Mouse (Mus musculus) macrophage (primary cell): ENCODE results near the gene Ptcd2. TPM values are rescaled to one million over a fixed set of nuclear protein-coding genes. Genes with fewer than 3 reads are reported as not detected.

Experiments
- H3K27ac ChIP-seq: fragments of 350-480 bp; formaldehyde crosslinking; 2 replicates; pipeline ENCODE4 v1.9.0; 2021
- H3K36me3 ChIP-seq: fragments of 350-480 bp; formaldehyde crosslinking; 2 replicates; pipeline ENCODE4 v1.9.0; 2021; ENCODE audit errors: inconsistent target
- H3K4me3 ChIP-seq: fragments of 350-480 bp; formaldehyde crosslinking; 2 replicates; pipeline ENCODE4 v1.9.0; 2021; ENCODE audit errors: inconsistent target
- H3K79me2 ChIP-seq: fragments of 350-480 bp; formaldehyde crosslinking; 2 replicates; pipeline ENCODE4 v1.9.0; 2021; ENCODE audit errors: inconsistent target
- WGBS: methylation state at CpG from one replicate; pipeline ENCODE4 v1.1.7; 2026; ENCODE audit warnings: inconsistent platforms; ENCODE audit not compliant: missing documents; 5-methylcytosine and 5-hydroxymethylcytosine counted together
- polyA plus RNA-seq: library from polyadenylated mRNA; stranded (reverse); fragments of 250-400 nt; gene quantifications from 3 replicates; pipeline ENCODE4 v1.2.4, GENCODE M21; 2018; ENCODE audit warnings: inconsistent platforms

Gene Ptcd2
- polyA plus RNA-seq, 1 experiment from 2014 or later, result 27.2 TPM

- H3K4me3 ChIP-seq, result no peak overlapping the region
- 95% methylated on average over 12 of the region's 12 CpGs for WGBS
- no peaks in the 10 kb centered on the region for H3K79me2 ChIP-seq
- no peak overlapping the region for H3K27ac ChIP-seq
- H3K36me3 ChIP-seq, result no peaks in the 10 kb centered on the region
These were observed 24.6 kb upstream of the Ptcd2 start for GRCm38 (mm10) chr13:99369103-99369502.

- no peak overlapping the region for H3K4me3 ChIP-seq
- H3K79me2 ChIP-seq, result no peaks in the 10 kb centered on the region
- no peak overlapping the region for H3K27ac ChIP-seq
- no peaks in the 10 kb centered on the region for H3K36me3 ChIP-seq
- whole genome bisulfite sequencing, result 93% methylated on average over 8 of the region's 12 CpGs
These were observed 23.2 kb upstream of the Ptcd2 start for GRCm38 (mm10) chr13:99367554-99368174.

GRCm38 (mm10) chr13:99366422-99367175 lies 22.1 kb upstream of the Ptcd2 start:
- no peak overlapping the region for H3K4me3 ChIP-seq
- no peaks in the 10 kb centered on the region for H3K36me3 ChIP-seq
- H3K27ac ChIP-seq, result no peak overlapping the region
- WGBS, result 96% methylated on average over 5 of the region's 5 CpGs
- H3K79me2 ChIP-seq, result no peaks in the 10 kb centered on the region

GRCm38 (mm10) chr13:99363866-99364265 lies 19.4 kb upstream of the Ptcd2 start:
- 95% methylated on average over 4 of the region's 4 CpGs for WGBS

GRCm38 (mm10) chr13:99358921-99359320 lies 14.4 kb upstream of the Ptcd2 start:
- Histone ChIP-seq H3K79me2 (no peaks in the 10 kb centered on the region; the same call in 1 of the 2 replicates), H3K27ac (no peak overlapping the region), H3K36me3 (no peaks in the 10 kb centered on the region), H3K4me3 (no peak overlapping the region)
- WGBS, result 98% methylated on average over 9 of the region's 14 CpGs

More at GRCm38 (mm10) chr13:99363866-99364265, 19.4 kb upstream of the Ptcd2 start:
- Histone ChIP-seq H3K79me2 (no peaks in the 10 kb centered on the region), H3K36me3 (no peaks in the 10 kb centered on the region), H3K4me3 (no peak overlapping the region), H3K27ac (no peak overlapping the region)

- Histone ChIP-seq H3K36me3 (no peaks in the 10 kb centered on the region), H3K79me2 (no peaks in the 10 kb centered on the region; the same call in 1 of the 2 replicates), H3K27ac (no peak overlapping the region), H3K4me3 (no peak overlapping the region)
- 86% methylated on average over 9 of the region's 9 CpGs for WGBS
These were observed 12.1 kb upstream of the Ptcd2 start for GRCm38 (mm10) chr13:99356428-99357265.

GRCm38 (mm10) chr13:99355861-99356260 lies 11.4 kb upstream of the Ptcd2 start:
- H3K27ac ChIP-seq, result no peak overlapping the region
- no peak overlapping the region for H3K4me3 ChIP-seq
- H3K79me2 ChIP-seq, result no peaks in the 10 kb centered on the region; the same call in 1 of the 2 replicates
- H3K36me3 ChIP-seq, result no peaks in the 10 kb centered on the region; the same call in 1 of the 2 replicates
- WGBS, result 98% methylated on average over 7 of the region's 7 CpGs

- WGBS, result 93% methylated on average over 6 of the region's 6 CpGs
- H3K4me3 ChIP-seq, result no peak overlapping the region
- H3K36me3 ChIP-seq, result no peaks in the 10 kb centered on the region; the same call in 1 of the 2 replicates
- H3K27ac ChIP-seq, result no peak overlapping the region
- H3K79me2 ChIP-seq, result no peaks in the 10 kb centered on the region; the same call in 1 of the 2 replicates
These were observed 10.6 kb upstream of the Ptcd2 start for GRCm38 (mm10) chr13:99355072-99355471.

GRCm38 (mm10) chr13:99353490-99353851 lies 9.0 kb upstream of the Ptcd2 start:
- H3K36me3 ChIP-seq, result peaks cover 2% of the 10 kb centered on the region
- peak overlapping the region; percentile 60 for H3K27ac ChIP-seq
- 16% methylated on average over 7 of the region's 7 CpGs for WGBS
- peak overlapping the region; percentile 17; the same call in 1 of the 2 replicates for H3K4me3 ChIP-seq
- H3K79me2 ChIP-seq, result no peaks in the 10 kb centered on the region; the same call in 1 of the 2 replicates

- H3K36me3 ChIP-seq, result peaks cover 5% of the 10 kb centered on the region
- peak overlapping the region; percentile 60 for H3K27ac ChIP-seq
- H3K79me2 ChIP-seq, result no peaks in the 10 kb centered on the region; the same call in 1 of the 2 replicates
- WGBS, result 12% methylated on average over 28 of the region's 28 CpGs
- peak overlapping the region; percentile 17; the same call in 1 of the 2 replicates for H3K4me3 ChIP-seq
These were observed 8.4 kb upstream of the Ptcd2 start for GRCm38 (mm10) chr13:99352758-99353489.

- H3K79me2 ChIP-seq, result peaks cover under 1% of the 10 kb centered on the region; the same call in 1 of the 2 replicates
- no peak overlapping the region for H3K4me3 ChIP-seq
- WGBS, result 94% methylated on average over 3 of the region's 3 CpGs
- H3K27ac ChIP-seq, result no peak overlapping the region
- peaks cover 5% of the 10 kb centered on the region for H3K36me3 ChIP-seq
These were observed 7.1 kb upstream of the Ptcd2 start for GRCm38 (mm10) chr13:99351596-99351995.

- H3K79me2 ChIP-seq, result peaks cover 4% of the 10 kb centered on the region; the same call in 1 of the 2 replicates
- H3K27ac ChIP-seq, result no peak overlapping the region
- H3K36me3 ChIP-seq, result peaks cover 5% of the 10 kb centered on the region
- no peak overlapping the region for H3K4me3 ChIP-seq
- WGBS, result 74% methylated on average over 8 of the region's 8 CpGs
These were observed 6.7 kb upstream of the Ptcd2 start for GRCm38 (mm10) chr13:99351186-99351585.

- no peak overlapping the region for H3K27ac ChIP-seq
- H3K4me3 ChIP-seq, result no peak overlapping the region
- WGBS, result 91% methylated on average over 6 of the region's 6 CpGs
- H3K36me3 ChIP-seq, result peaks cover 5% of the 10 kb centered on the region
- H3K79me2 ChIP-seq, result peaks cover 15% of the 10 kb centered on the region; the same call in 1 of the 2 replicates
These were observed 5.5 kb upstream of the Ptcd2 start for GRCm38 (mm10) chr13:99350009-99350408.
